Mouse (Mus musculus): ENCODE measurements around the gene Iqschfp. TPM values are rescaled to one million over a fixed set of nuclear protein-coding genes. Genes with fewer than 3 reads are reported as not detected.

Iqschfp gene
- total RNA-seq, 2 experiments from 2014 or later = not detected

DNA sequence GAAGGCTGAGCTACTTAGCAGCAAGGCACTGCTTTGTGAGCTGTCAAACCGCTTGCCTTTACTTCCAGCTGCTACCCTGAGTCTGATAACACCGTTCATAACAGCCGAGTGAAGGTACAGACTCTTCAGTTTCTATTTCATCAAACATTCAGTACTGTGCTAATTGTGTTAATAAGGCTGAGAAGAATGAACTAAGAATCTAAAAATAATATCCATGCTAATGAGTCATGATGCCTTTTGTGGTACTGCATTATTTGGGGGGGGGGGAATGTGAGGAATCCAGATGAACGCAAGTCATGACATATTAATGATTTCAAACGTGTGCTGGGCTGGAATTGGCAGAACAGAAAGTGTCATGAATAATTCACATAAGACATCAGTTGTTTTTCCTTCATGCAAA is 513.7 kb downstream of the Iqschfp start:
- no peak for DNase-seq
- intact Hi-C loops (cut with DNase I) = no loop called here

DNA sequence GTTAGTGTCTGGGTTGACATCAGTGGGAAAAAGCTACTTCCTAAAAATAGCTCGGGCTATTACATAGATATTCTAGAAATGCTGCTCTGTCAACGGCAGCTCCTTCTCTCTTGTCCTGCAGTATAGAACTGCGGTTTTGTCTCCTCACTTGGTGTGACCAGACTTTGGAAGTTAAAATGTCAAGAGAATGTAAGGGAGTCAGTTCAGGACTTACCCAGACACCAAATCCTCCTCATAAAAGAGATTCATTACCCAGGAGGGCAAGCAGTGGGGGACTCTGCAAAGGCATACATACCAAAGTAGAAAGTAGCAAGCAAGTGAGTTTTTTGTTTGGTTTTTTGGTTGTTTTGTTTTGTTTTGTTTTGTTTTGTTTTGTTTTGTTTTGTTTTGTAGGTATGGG is 520.2 kb downstream of the Iqschfp start:
- DNase-seq = no peak
- intact Hi-C loops (cut with DNase I) = no loop called here

- no peak for DNase-seq
- intact Hi-C loops (cut with DNase I) = no loop called here
These were observed 527.8 kb downstream of the Iqschfp start for GRCm38 (mm10) chr3:68419792-68420191.

- DNase-seq = no peak
- intact Hi-C loops (cut with DNase I) = no loop called here
These were observed 528.9 kb downstream of the Iqschfp start for GRCm38 (mm10) chr3:68420927-68421326.

DNA sequence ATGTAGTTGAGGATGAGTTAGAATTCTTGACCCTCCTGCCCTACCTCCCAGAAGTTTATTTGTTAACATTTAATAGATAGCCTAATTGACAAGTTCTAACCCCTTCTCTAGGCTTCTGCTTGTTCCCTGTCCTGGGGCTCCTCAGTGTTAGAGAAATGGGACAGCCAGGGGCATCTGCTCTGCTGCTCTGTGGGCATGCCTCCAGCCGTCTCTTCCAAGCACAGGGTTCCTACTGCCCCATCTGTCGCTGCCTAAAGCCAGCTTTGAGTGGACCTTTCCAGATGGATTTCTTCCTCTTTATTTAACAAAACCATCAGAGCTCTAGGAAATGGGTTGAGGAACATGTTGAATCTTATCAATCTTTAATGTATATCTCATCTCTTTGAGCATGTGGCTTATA is 529.8 kb downstream of the Iqschfp start:
- DNase-seq = no peak
- intact Hi-C loops (cut with DNase I) = no loop called here

GRCm38 (mm10) chr3:68428081-68428480 is 536.0 kb downstream of the Iqschfp start:
- no peak for DNase-seq
- intact Hi-C loops (cut with DNase I) = no loop called here

DNA sequence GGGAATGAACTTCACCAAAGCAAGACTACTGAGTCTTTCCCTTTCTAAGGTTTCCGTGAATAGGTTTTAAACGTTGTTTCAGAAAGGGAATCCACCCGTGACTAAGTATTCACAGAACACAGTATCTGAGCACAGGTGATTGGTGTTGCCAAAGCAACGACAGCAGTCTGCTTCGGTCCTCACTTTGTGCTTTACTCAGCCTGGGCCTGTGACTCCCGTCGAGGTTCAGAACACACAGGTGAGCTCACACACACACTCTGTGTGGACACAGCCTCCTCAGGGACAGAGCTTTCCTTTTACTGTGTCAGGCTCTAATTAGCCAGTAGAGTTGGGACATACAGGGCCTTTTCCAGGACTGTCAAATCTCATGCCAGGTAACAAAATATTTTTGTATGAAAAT is 542.4 kb downstream of the Iqschfp start:
- intact Hi-C loops (cut with DNase I) = no loop called here
- DNase-seq = no peak

DNA sequence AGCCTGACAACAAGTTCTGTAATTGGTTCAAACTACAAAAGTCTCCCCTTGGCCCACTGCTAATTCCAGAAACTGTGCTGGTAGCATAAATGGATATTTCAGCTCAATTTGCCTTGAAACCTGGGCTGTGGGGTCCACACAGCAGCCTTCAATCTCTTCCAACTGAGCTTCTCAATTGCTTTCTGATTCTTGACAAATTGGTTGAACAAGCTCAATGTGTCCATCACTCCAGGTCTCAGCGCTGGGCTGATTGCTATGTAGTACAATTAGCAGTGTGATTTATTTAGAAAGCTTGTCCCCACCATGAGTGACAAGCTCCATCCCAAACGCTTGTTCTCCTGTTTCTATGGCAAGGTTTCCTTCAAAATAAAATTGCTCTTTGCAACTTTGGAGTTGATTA is 542.9 kb downstream of the Iqschfp start:
- DNase-seq = no peak
- intact Hi-C loops (cut with DNase I) = no loop called here

DNA sequence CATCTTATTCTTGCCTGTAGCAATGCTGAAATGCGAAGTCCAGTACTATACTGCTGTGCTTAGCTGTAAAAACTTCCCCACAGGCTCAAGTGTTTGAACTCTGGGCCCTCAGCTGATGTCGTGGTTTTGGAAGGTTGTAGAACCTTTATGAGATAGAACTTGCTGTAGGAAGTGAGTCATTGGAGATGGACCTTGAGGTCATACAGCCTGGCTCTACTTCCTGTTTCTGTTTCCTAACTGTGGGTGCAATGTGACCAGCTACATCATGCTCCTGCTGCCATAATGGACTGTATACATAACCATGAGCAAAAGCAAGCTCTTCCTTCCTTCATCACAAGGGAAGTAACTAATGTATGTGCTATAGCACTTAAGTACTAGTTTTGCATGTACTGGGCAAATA is 556.4 kb downstream of the Iqschfp start:
- intact Hi-C loops (cut with DNase I) = no loop called here
- DNase-seq = no peak

DNA sequence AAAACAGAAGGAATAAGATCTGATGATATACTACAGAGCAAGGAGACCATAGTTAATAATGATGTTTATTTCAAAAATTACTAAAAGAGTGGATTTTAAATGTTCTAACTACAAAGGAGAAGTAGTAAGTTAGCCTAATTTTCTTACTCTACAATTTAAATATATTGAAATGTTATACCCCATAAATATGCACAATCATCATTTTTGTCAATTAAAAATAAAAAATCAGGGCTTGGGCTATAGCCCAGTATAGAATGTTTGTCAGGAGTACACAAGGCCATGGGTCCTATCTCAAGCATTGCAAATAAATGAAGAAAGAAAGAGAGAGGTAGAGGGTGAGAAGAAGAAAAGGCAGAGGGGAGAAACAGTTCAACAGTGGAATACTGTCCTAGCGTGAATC is 559.6 kb downstream of the Iqschfp start:
- DNase-seq = no peak
- intact Hi-C loops (cut with DNase I) = no loop called here

DNA sequence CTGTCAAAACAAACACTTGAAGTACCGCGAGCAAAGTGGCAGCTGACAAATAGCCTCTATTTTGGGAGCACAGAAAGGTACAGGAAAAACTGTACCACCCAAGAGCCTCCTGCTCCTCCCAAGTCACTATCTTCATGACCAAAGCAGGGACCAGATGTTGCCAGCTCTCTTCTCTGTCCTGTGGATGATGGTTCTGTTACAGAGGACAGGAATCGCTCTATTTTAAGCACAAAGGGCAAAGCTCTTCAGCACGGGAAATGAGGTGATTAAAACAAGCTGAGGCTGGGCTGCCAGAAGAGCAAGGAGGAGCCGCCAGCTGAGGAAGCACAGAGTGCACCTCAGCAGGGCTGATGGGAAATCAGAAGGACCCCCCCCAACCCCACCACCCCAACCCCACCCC is 561.2 kb downstream of the Iqschfp start:
- peak; percentile 11 to 25 for DNase-seq
- intact Hi-C loops (cut with DNase I) = no loop called here

DNA sequence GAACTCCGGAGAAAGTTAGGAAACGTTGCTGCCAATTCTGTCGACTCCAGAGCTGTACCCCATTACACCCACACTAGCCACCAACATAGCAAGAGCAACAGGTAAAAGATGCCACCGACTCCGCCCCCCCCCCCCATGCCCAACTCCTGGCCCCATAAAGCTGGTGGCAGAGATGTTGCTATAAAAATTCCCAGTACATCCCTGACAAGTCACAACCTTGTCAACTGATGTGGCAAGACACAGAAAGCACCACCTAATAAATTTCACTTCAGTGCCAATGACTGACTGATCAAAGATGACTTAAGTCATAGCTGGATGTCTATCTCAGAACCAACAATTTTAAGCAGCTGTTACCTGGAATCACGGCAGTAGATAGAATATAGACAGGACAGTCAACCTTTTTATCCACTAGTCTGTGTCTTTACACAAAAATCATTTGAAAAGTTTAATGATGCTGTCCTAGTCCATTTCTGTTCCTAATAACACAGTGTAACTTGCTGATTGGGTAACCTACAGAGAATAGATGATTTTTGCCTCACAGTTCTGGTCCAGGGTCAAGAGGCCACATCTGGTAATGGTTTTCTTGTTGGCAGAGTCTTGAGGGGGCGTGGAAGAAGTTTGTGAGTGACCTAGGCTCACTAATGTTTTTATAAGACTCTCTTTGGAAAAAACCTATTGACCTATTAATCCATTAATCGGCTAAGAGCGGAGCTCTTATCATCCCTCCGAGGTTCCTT is 561.9 kb downstream of the Iqschfp start:
- DNase-seq = no peak

DNA sequence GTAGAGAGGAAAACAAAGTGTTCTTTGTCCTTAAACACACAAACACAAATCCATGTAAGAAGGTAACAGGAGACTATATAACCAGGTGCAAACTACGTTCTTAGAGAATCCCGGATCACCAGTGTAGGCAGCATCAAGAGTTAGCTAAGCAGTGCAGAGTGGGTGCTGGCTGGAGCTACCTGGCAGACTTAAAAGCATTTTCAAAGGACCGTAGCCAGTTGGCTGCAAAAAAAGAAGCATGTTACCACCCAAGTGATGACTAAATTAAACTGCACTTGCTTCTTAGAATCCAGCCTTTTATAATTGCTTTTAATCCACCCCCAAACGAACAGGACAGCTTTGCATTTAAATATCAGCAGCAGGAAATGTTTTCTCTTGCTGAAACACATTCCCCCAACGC is 574.6 kb downstream of the Iqschfp start:
- intact Hi-C loops (cut with DNase I) = loop anchor here (10.0 kb wide), 1 partner anchor 412 kb away; no protein-coding TSS in a partner anchor
- DNase-seq = no peak

More for the DNA sequence above, 561.9 kb downstream of the Iqschfp start:
- intact Hi-C loops (cut with DNase I) = no loop called here

- DNase-seq = peak; percentile 20 to 25
- intact Hi-C loops (cut with DNase I) = loop anchor here (2.0 to 10.0 kb wide), 2 partner anchors 27 to 413 kb away; no protein-coding TSS in a partner anchor
These were observed 576.1 kb downstream of the Iqschfp start for GRCm38 (mm10) chr3:68467941-68468687.

DNA sequence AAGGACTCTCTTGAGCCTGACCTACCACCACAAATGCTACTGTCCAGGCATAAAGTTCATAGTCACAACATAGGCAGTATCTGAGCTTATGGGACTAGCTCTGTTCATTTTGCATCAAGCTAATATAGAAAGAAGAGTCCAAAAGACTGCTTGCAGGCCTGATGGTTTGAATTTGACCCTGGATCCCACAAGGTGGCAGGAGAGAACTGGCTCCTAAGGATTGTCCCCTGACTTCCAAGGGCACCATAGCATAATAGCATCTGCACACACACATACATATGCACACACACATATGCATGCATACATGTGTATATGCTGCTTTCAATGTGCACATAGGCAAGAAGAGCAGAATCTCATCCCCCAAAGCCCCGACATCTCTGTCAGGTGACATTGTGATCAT is 577.6 kb downstream of the Iqschfp start:
- intact Hi-C loops (cut with DNase I) = loop anchor here (1.0 to 10.0 kb wide), 3 partner anchors 25 to 415 kb away; no protein-coding TSS in a partner anchor
- DNase-seq = no peak

DNA sequence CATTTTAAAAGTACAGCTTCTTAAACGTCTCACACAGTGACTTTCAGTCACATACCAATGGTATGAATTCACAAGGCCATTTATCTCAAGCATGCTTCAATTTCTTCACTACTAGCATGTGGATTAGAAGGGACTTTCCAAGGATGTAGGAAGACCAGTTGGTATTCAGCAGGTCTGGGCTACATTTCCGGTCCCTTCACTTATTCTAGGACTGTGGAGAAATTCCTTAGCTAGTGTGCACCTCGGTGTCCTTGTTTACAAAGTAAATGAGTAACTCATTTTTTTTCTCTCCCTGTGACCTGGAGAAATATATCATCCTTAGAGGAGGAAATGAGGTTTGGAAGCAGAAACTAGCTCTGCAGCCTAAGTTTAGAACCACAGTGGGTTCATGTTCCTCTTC is 578.0 kb downstream of the Iqschfp start:
- intact Hi-C loops (cut with DNase I) = loop anchor here (1.0 kb wide), 1 partner anchor 73 kb away; no protein-coding TSS in a partner anchor
- no peak for DNase-seq

GRCm38 (mm10) chr3:68470622-68471021 is 578.6 kb downstream of the Iqschfp start:
- DNase-seq = no peak
- intact Hi-C loops (cut with DNase I) = loop anchor here (1.0 kb wide), 1 partner anchor 73 kb away; no protein-coding TSS in a partner anchor

DNA sequence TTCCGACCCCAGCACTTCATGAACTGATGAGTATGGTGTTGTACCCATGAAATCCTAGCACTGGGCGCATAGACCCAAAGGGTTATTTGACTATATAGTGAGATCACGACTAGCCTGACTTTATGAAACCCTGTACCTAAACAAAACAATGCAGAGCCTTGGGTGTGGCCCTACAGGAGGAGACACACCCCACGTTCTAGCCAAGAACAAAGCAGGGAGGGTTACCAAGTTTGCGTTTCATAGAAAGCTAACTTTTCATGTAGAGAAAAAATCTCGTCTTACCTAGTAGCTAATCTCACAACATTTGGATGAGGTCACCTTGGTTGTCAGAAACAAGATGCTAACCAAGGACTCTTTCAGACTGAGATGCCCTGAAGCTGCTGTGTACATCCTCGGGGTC is 584.3 kb downstream of the Iqschfp start:
- DNase-seq = no peak
- intact Hi-C loops (cut with DNase I) = no loop called here

DNA sequence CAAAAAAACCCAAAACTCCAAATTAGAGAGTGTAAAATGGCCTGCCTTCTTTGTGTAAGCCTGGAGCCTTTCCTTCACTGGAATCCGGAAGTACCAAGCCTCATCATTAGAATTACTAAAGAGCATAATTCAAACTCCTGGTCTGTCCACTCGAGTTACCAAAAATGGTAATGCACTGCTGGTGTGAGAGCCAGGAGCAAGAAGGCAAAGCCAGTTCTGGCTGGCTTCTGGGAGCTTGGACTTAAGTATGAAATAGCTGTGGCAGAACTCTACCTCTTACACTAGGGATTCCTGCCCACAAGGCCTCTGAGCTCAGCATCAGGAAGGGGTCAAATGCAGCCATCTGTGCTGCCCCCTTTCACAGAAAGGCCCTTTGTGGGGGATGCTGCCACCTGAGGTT is 585.4 kb downstream of the Iqschfp start:
- intact Hi-C loops (cut with DNase I) = no loop called here
- no peak for DNase-seq

GRCm38 (mm10) chr3:68479266-68479665 is 587.2 kb downstream of the Iqschfp start:
- DNase-seq = no peak
- intact Hi-C loops (cut with DNase I) = no loop called here

- DNase-seq = no peak
- intact Hi-C loops (cut with DNase I) = no loop called here
These were observed 591.5 kb downstream of the Iqschfp start for GRCm38 (mm10) chr3:68483517-68483916.

DNA sequence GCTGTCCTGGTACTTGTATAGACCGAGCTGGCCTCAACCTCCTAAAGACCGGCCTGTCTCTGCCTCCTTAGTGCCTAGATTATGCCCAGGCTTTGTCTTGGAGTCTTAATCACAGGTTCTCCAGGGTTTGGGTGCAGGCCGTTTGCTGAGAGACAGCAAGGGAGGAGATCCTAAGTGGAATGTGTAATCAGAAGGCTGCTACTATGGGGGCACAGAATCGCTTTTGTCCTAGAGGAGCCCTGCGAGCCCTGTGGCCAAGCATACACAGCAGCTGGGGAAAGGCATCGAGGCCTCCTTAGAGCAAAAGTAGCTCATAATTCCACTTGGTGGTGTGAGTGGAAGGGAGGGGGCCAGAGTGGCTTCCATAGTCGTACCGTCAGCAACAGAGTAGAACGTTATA is 592.0 kb downstream of the Iqschfp start:
- intact Hi-C loops (cut with DNase I) = no loop called here
- DNase-seq = no peak
